Mouse (Mus musculus) heart, embryonic 14.5 days (tissue): ENCODE data around the gene Nelfe. TPM values are rescaled to one million over a fixed set of nuclear protein-coding genes. Genes with fewer than 3 reads are reported as not detected.

Experiments
- ATAC-seq: fragments of 200-750 bp; cut with Nextera tagmentation; 2 replicates; pipeline ENCODE4 v1.8.0; 2017; ENCODE audit warnings: low read depth, moderate TSS enrichment; ENCODE audit not compliant: insufficient number of reproducible peaks, insufficient read depth, low FRiP score
- H3K27ac ChIP-seq, 2 experiments: fragments of 200-500 bp in 1 of 2; fragments of 300-500 bp in 1 of 2; sonication (generic) in 1 of 2; replicated peaks in 1 of 2; 2 replicates each; pipeline ENCODE4 v1.5.1; 2012 to 2014; ENCODE audit warnings: low read depth in 2 of 2, low read length in 2 of 2, control low read depth in 1 of 2, mild to moderate bottlenecking in 1 of 2, mixed read lengths in 1 of 2; ENCODE audit not compliant: control insufficient read depth in 1 of 2, insufficient read depth in 1 of 2
- H3K27me3 ChIP-seq: fragments of 300-500 bp; sonication (generic); 2 replicates; pipeline ENCODE4 v1.6.1; 2014; ENCODE audit warnings: mild to moderate bottlenecking, low read length, control low read depth; ENCODE audit not compliant: control insufficient read depth, insufficient read depth
- H3K36me3 ChIP-seq: fragments of 300-500 bp; sonication (generic); 2 replicates; pipeline ENCODE4 v1.6.1; 2014; ENCODE audit warnings: mild to moderate bottlenecking, control low read depth, low read length, mixed read lengths; ENCODE audit not compliant: control insufficient read depth, insufficient read depth
- H3K4me1 ChIP-seq, 2 experiments: fragments of 200-500 bp in 1 of 2; fragments of 300-500 bp in 1 of 2; sonication (generic) in 1 of 2; 2 replicates each; pipeline ENCODE4 v1.6.1; 2012 to 2014; ENCODE audit warnings: low read length in 2 of 2, control low read depth in 1 of 2, mixed read lengths in 1 of 2; ENCODE audit not compliant: control insufficient read depth in 2 of 2, insufficient read depth in 2 of 2
- H3K4me2 ChIP-seq: fragments of 300-500 bp; sonication (generic); 2 replicates; pipeline ENCODE4 v1.6.1; 2014; ENCODE audit warnings: mild to moderate bottlenecking, low read length
- H3K4me3 ChIP-seq, 2 experiments: fragments of 200-500 bp in 1 of 2; fragments of 300-500 bp in 1 of 2; sonication (generic) in 1 of 2; 2 replicates each; pipeline ENCODE4 v1.5.1; 2012 to 2014; ENCODE audit warnings: low read length in 2 of 2, mild to moderate bottlenecking in 2 of 2, control low read depth in 1 of 2, low read depth in 1 of 2, moderate library complexity in 1 of 2; ENCODE audit not compliant: control insufficient read depth in 1 of 2, insufficient read depth in 1 of 2
- H3K9ac ChIP-seq: fragments of 300-500 bp; sonication (generic); 2 replicates; pipeline ENCODE4 v1.6.1; 2014; ENCODE audit warnings: mild to moderate bottlenecking, low read length
- H3K9me3 ChIP-seq: fragments of 300-500 bp; sonication (generic); 2 replicates; pipeline ENCODE4 v1.6.1; 2016; ENCODE audit warnings: low read length, control low read depth; ENCODE audit not compliant: control insufficient read depth
- WGBS: fragments of 180-500 bp; shearing (Covaris S2); extraction: QIAGEN DNeasy Blood & Tissue Kit; methylation state at CpG from one replicate; pipeline ENCODE4 v1.1.7; 2014; 5-methylcytosine and 5-hydroxymethylcytosine counted together
- polyA plus RNA-seq: library from polyadenylated mRNA; unstranded; fragments of >200 nt; fragmentation: Nextera tagmentation; extraction: Ambion mirVana; gene quantifications from 2 replicates; pipeline ENCODE4 v1.2.1, GENCODE M21; 2014

The Nelfe gene
- polyA plus RNA-seq, 1 experiment from 2014 or later = 65.7 TPM

DNA sequence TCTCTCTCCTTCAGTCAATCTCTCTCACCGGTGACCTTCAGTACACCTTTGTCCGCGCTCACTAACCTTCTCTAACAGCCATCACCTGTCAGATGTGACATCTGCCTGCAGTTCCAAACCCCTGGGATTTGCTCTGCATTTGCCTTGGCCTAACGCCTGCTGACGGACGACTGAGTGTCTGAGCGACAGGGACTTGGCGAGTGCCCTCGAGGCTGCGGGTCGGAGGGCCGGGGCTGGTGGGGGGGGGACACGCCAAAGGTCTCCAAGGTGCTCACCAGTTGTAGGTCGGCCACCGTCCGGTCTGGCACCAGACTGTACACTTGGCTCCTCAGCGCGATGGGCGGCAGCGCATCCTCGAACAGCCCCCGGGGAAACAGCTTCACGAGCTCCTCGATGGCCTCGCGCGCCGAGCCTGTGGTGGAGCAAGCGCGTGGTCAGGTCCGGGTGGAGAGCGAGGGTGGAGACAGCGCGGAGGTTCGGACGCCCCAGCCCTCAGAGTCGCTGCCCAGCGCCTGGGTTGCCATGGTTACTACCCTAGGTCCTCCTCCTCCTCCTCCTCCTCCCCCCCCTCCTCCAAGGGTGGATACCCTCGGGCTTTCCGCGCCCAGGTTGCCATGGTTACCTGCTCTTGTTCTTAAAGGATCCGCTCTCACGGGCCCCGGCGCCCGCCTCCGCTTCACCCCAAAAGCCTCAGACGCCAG is 13.9 kb upstream of the Nelfe start:
- peak; percentile 42 for ATAC-seq
- peaks cover 45% of the 10 kb centered on the region for H3K36me3 ChIP-seq
- H3K27me3 ChIP-seq = no peaks in the 10 kb centered on the region
- H3K9me3 ChIP-seq = 0 out of 2 replicates have a peak, but pooled peaks cover 1% of the 10 kb centered on the region
- H3K27ac ChIP-seq = peak overlapping the region in 1 of 2 experiments; percentile 61; a peak in 1 of 4 replicates
- peaks cover 7 to 17% of the 10 kb centered on the region in 2 experiments for H3K4me1 ChIP-seq
- peak overlapping the region; percentile 88 for H3K9ac ChIP-seq
- peak overlapping the region; percentile 97 for H3K4me2 ChIP-seq
- H3K4me3 ChIP-seq = peak overlapping the region; percentile 87 to 97
- WGBS = 4% methylated on average over 44 of the region's 48 CpGs

DNA sequence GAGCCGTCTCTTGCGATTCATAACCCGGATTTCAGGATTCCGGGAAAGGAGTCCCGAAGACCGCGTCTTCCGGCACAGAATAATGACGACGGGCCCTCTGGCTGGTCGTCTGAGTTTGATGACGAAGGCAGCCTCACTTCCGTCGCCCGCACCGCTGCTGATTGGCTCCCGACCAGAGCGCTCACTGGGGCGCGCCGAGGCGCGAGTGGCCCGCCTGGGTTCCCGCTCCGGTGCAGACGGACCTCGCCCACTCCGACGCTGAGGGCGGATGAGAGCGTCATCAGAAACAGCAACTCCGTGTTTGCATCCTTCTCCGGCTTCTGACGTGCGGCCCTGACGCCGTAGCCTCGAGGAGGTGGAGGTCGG is 13.4 kb upstream of the Nelfe start, which contains the start of the genes Stk19 and Dxo:
Stk19 (minus strand) TSS at position 90 of the 366 bp plus-strand sequence.
Dxo (plus strand) TSS at position 164 of the 366 bp plus-strand sequence.
- Histone ChIP-seq H3K4me3 (peak within 1 kb of the TSS; percentile 87 to 97), H3K9me3 (no peaks in the 10 kb centered on the region), H3K27me3 (no peaks in the 10 kb centered on the region), H3K36me3 (peaks cover 49% of the 10 kb centered on the region), H3K4me1 (peaks cover 7 to 17% of the 10 kb centered on the region in 2 experiments), H3K4me2 (peak within 1 kb of the TSS; percentile 97), H3K27ac (peak within 1 kb of the TSS; percentile 61 to 79), H3K9ac (peak within 1 kb of the TSS; percentile 88)
- ATAC-seq = peak; percentile 91
- under 1% methylated on average over 40 of the region's 40 CpGs for WGBS

- no peaks in the 10 kb centered on the region for H3K27me3 ChIP-seq
- no peaks in the 10 kb centered on the region for H3K9me3 ChIP-seq
- ATAC-seq = no peak
- H3K36me3 ChIP-seq = peaks cover 53% of the 10 kb centered on the region
- H3K4me2 ChIP-seq = peak overlapping the region; percentile 97
- peak overlapping the region; percentile 88 for H3K9ac ChIP-seq
- H3K4me1 ChIP-seq = peaks cover 7 to 17% of the 10 kb centered on the region in 2 experiments
- peak overlapping the region; percentile 87 to 97 for H3K4me3 ChIP-seq
- peak overlapping the region; percentile 61 to 79; a peak in 3 of 4 replicates for H3K27ac ChIP-seq
- WGBS = 38% methylated on average over 41 of the region's 43 CpGs
Measured at GRCm38 (mm10) chr17:34837464-34838324, 12.5 kb upstream of the Nelfe start.

DNA sequence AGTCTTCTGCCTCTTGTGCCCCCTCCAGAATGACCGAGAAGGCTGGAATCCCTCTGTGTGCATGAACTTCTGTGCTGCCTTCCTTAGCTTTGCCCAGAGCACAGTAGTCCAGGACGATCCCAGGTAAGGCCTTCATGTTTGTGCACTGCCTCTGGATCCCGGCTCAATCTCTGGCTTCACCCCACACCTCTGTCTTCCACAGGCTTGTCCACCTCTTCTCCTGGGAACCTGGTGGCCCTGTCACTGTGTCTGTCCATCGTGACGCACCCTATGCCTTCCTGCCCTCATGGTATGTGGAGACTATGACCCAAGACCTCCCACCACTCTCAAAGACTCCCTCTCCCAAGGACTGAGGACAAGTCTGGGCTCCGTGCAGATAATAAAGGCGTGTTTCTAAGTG is 11.4 kb upstream of the Nelfe start:
- peaks cover 56% of the 10 kb centered on the region for H3K36me3 ChIP-seq

GRCm38 (mm10) chr17:34840736-34841307 is 9.4 kb upstream of the Nelfe start:
- H3K27ac ChIP-seq = no peak overlapping the region
- H3K36me3 ChIP-seq = peaks cover 74% of the 10 kb centered on the region
- no peak overlapping the region for H3K4me3 ChIP-seq
- H3K9me3 ChIP-seq = no peaks in the 10 kb centered on the region
- WGBS = 79% methylated on average over 6 of the region's 6 CpGs
- peaks cover 7 to 13% of the 10 kb centered on the region in 2 experiments for H3K4me1 ChIP-seq
- no peak overlapping the region for H3K9ac ChIP-seq
- ATAC-seq = no peak
- no peak overlapping the region for H3K4me2 ChIP-seq
- H3K27me3 ChIP-seq = no peaks in the 10 kb centered on the region

More for the DNA sequence above, 11.4 kb upstream of the Nelfe start:
- H3K4me3 ChIP-seq = no peak overlapping the region
- WGBS = 83% methylated on average over 7 of the region's 7 CpGs
- H3K4me2 ChIP-seq = no peak overlapping the region
- H3K4me1 ChIP-seq = peaks cover 7 to 17% of the 10 kb centered on the region in 2 experiments
- no peak overlapping the region for H3K9ac ChIP-seq
- ATAC-seq = no peak
- H3K27me3 ChIP-seq = no peaks in the 10 kb centered on the region
- H3K9me3 ChIP-seq = no peaks in the 10 kb centered on the region
- no peak overlapping the region for H3K27ac ChIP-seq

- H3K27me3 ChIP-seq = no peaks in the 10 kb centered on the region
- H3K36me3 ChIP-seq = peaks cover 84% of the 10 kb centered on the region
- no peak overlapping the region for H3K4me2 ChIP-seq
- ATAC-seq = no peak
- no peaks in the 10 kb centered on the region for H3K9me3 ChIP-seq
- H3K9ac ChIP-seq = no peak overlapping the region
- WGBS = 84% methylated on average over 11 of the region's 13 CpGs
- H3K27ac ChIP-seq = no peak overlapping the region
- H3K4me3 ChIP-seq = no peak overlapping the region
- H3K4me1 ChIP-seq = peaks cover 0 to 5% of the 10 kb centered on the region in 2 experiments; a peak in 2 of 4 replicates
Measured at GRCm38 (mm10) chr17:34844884-34845283, 5.3 kb upstream of the Nelfe start.

GRCm38 (mm10) chr17:34847192-34847591 is 3.0 kb upstream of the Nelfe start:
- Histone ChIP-seq H3K27me3 (no peaks in the 10 kb centered on the region), H3K4me2 (no peak overlapping the region), H3K9ac (no peak overlapping the region), H3K4me1 (peaks cover 5 to 16% of the 10 kb centered on the region in 2 experiments), H3K4me3 (no peak overlapping the region), H3K27ac (no peak overlapping the region), H3K36me3 (peaks cover 63% of the 10 kb centered on the region), H3K9me3 (no peaks in the 10 kb centered on the region)
- no peak for ATAC-seq
- WGBS = 87% methylated on average over 6 of the region's 6 CpGs
